Mouse (Mus musculus) CH12.LX (cell line): ENCODE results near the gene Tmem171. TPM values are rescaled to one million over a fixed set of nuclear protein-coding genes. Genes with fewer than 3 reads are reported as not detected.

Source experiments
- DNase-seq: peaks from one replicate; pipeline ENCODE4 v3.0.0-alpha.2; 2013; ENCODE audit errors: extremely low read depth
- H3K27ac ChIP-seq: 2 replicates; pipeline ENCODE4 v1.5.1; 2012; ENCODE audit warnings: low read depth, mild to moderate bottlenecking, control low read depth, moderate library complexity; ENCODE audit not compliant: insufficient read depth
- H3K27me3 ChIP-seq: replicated peaks from 2 replicates; pipeline ENCODE3; 2012; ENCODE audit warnings: inconsistent platforms
- H3K36me3 ChIP-seq, 2 experiments: replicated peaks in 1 of 2; 2 replicates each; pipeline versions ENCODE3 to v1.6.1; 2012; ENCODE audit warnings: inconsistent platforms in 1 of 2, low read length in 1 of 2, mild to moderate bottlenecking in 1 of 2, mixed read lengths in 1 of 2, moderate library complexity in 1 of 2; ENCODE audit not compliant: control insufficient read depth in 1 of 2, insufficient read depth in 1 of 2
- H3K4me1 ChIP-seq, 2 experiments: 2 replicates each; pipeline ENCODE4 v1.6.1; 2012; ENCODE audit warnings: inconsistent platforms in 1 of 2, moderate library complexity in 1 of 2; ENCODE audit not compliant: insufficient read depth in 2 of 2, control insufficient read depth in 1 of 2
- H3K4me2 ChIP-seq: 2 replicates; pipeline ENCODE4 v1.6.1; 2012; ENCODE audit warnings: low read depth, mild to moderate bottlenecking, control low read depth; ENCODE audit not compliant: poor library complexity, insufficient read depth, severe bottlenecking
- H3K4me3 ChIP-seq, 3 experiments: fragments of 150-350 bp in 1 of 3; sonication (generic) in 1 of 3; replicated peaks in 1 of 3; 2 replicates each; pipeline versions ENCODE3 to v1.5.1; 2011 to 2012; ENCODE audit warnings: low read depth in 2 of 3, low read length in 2 of 3, mild to moderate bottlenecking in 2 of 3, moderate library complexity in 2 of 3, control low read depth in 1 of 3, improper control_type of control experiment in 1 of 3, inconsistent platforms in 1 of 3, mixed read lengths in 1 of 3; ENCODE audit not compliant: poor library complexity in 1 of 3
- H3K79me2 ChIP-seq: replicated peaks from 2 replicates; pipeline ENCODE4 v1.6.1; 2012; ENCODE audit warnings: mild to moderate bottlenecking, moderate library complexity; ENCODE audit not compliant: control insufficient read depth, poor library complexity, insufficient read depth, severe bottlenecking; ENCODE audit errors: extremely low read depth
- H3K9ac ChIP-seq: 2 replicates; pipeline ENCODE4 v1.6.1; 2012; ENCODE audit warnings: low read depth, mild to moderate bottlenecking, control low read depth, moderate library complexity; ENCODE audit not compliant: insufficient read depth
- H3K9me3 ChIP-seq: replicated peaks from 2 replicates; pipeline ENCODE3; 2012; ENCODE audit warnings: low read length, inconsistent platforms, mixed read lengths
- BHLHE40 ChIP-seq: IDR thresholded peaks from 2 replicates; pipeline ENCODE4 v1.6.1; 2011; ENCODE audit warnings: mild to moderate bottlenecking, low read depth, low read length, improper control_type of control experiment
- ELF1 ChIP-seq: IDR thresholded peaks from 2 replicates; pipeline ENCODE4 v1.6.1; 2014; ENCODE audit warnings: low read depth, mild to moderate bottlenecking, inconsistent platforms, low read length, improper control_type of control experiment
- EP300 ChIP-seq: IDR thresholded peaks from 2 replicates; pipeline ENCODE4 v1.6.1; 2011; ENCODE audit warnings: low read length, improper control_type of control experiment
- HCFC1 ChIP-seq: IDR thresholded peaks from 2 replicates; pipeline ENCODE4 v1.6.1; 2012; ENCODE audit warnings: low read depth, mild to moderate bottlenecking, inconsistent platforms, low read length, improper control_type of control experiment
- JUND ChIP-seq: conservative IDR thresholded peaks from 2 replicates; pipeline ENCODE4 v1.6.1; 2011; ENCODE audit warnings: low read depth, low read length, improper control_type of control experiment
- KAT2A ChIP-seq: IDR thresholded peaks from 2 replicates; pipeline ENCODE4 v1.6.1; 2012; ENCODE audit warnings: low read length, improper control_type of control experiment, inconsistent platforms; ENCODE audit not compliant: insufficient replicate concordance
- MAX ChIP-seq: IDR thresholded peaks from 2 replicates; pipeline ENCODE4 v1.6.1; 2011; ENCODE audit warnings: low read length, improper control_type of control experiment
- MAZ ChIP-seq: IDR thresholded peaks from 2 replicates; pipeline ENCODE4 v1.6.1; 2012; ENCODE audit warnings: low read depth, mild to moderate bottlenecking, inconsistent platforms, low read length, improper control_type of control experiment, moderate library complexity
- MXI1 ChIP-seq: IDR thresholded peaks from 2 replicates; pipeline ENCODE4 v1.6.1; 2011; ENCODE audit warnings: mild to moderate bottlenecking, low read depth, low read length, improper control_type of control experiment
- NRF1 ChIP-seq: IDR thresholded peaks from 2 replicates; pipeline ENCODE4 v1.6.1; 2014; ENCODE audit warnings: low read depth, mild to moderate bottlenecking, inconsistent platforms, low read length, improper control_type of control experiment, moderate library complexity
- POLR2AphosphoS2 ChIP-seq: IDR thresholded peaks from 2 replicates; pipeline ENCODE4 v1.6.1; 2011; ENCODE audit warnings: low read depth, low read length, improper control_type of control experiment
- RAD21 ChIP-seq: IDR thresholded peaks from 2 replicates; pipeline ENCODE4 v1.6.1; 2011; ENCODE audit warnings: low read depth, mild to moderate bottlenecking, low read length, improper control_type of control experiment, moderate library complexity
- RCOR1 ChIP-seq: conservative IDR thresholded peaks from 2 replicates; pipeline ENCODE4 v1.6.1; 2012; ENCODE audit warnings: low read depth, mild to moderate bottlenecking, inconsistent platforms, low read length, improper control_type of control experiment
- SIN3A ChIP-seq: IDR thresholded peaks from 2 replicates; pipeline ENCODE4 v1.6.1; 2012; ENCODE audit warnings: low read length, improper control_type of control experiment, inconsistent platforms
- SMC3 ChIP-seq: IDR thresholded peaks from 2 replicates; pipeline ENCODE4 v1.6.1; 2011; ENCODE audit warnings: low read depth, low read length, improper control_type of control experiment
- TCF12 ChIP-seq: IDR thresholded peaks from 2 replicates; pipeline ENCODE4 v1.6.1; 2014; ENCODE audit warnings: low read depth, mild to moderate bottlenecking, inconsistent platforms, low read length, improper control_type of control experiment
- USF1 ChIP-seq: IDR thresholded peaks from 2 replicates; pipeline ENCODE4 v1.6.1; 2014; ENCODE audit warnings: low read depth, mild to moderate bottlenecking, inconsistent platforms, low read length, improper control_type of control experiment
- ZC3H11A ChIP-seq: IDR thresholded peaks from 2 replicates; pipeline ENCODE4 v1.6.1; 2012; ENCODE audit warnings: low read depth, mild to moderate bottlenecking, inconsistent platforms, low read length, improper control_type of control experiment
- ZKSCAN1 ChIP-seq: IDR thresholded peaks from 2 replicates; pipeline ENCODE4 v1.6.1; 2012; ENCODE audit warnings: low read depth, inconsistent platforms, low read length, improper control_type of control experiment, borderline replicate concordance
- ZNF384 ChIP-seq: IDR thresholded peaks from 2 replicates; pipeline ENCODE4 v1.6.1; 2012; ENCODE audit warnings: low read depth, low read length, improper control_type of control experiment, inconsistent platforms
- dilution Hi-C: fragments of 300-500 bp; cut with MboI; formaldehyde crosslinking; loops from 2 replicates; pipeline ENCODE4 v1.14.3; 2020; ENCODE audit warnings: low sequenced_read_pairs; ENCODE audit not compliant: extremely low pct_unique_long_range_greater_than_20kb, extremely low pct_ligation_motif_present
- in situ Hi-C: fragments of 300-500 bp; cut with MboI; formaldehyde crosslinking; loops from 3 replicates; pipeline ENCODE4 v1.14.3; 2019; ENCODE audit warnings: low sequenced_read_pairs, low pct_ligation_motif_present, low pct_unique_long_range_greater_than_20kb, mixed read lengths
- polyA plus RNA-seq: library from polyadenylated mRNA; unstranded; fragments of >175 nt; gene quantifications from 2 replicates; pipeline ENCODE4 v1.2.1, GENCODE M21; 2012; ENCODE audit warnings: low read depth; ENCODE audit not compliant: insufficient read length
- total RNA-seq, 2 experiments: library from RNA; depleted of rRNA; stranded (reverse); fragments of 300-350 nt in 1 of 2; fragments of >200 nt in 1 of 2; gene quantifications; 2 replicates each; pipeline ENCODE4 v1.2.3; 2012 to 2014

Tmem171 gene
- total and polyA plus RNA-seq, 3 experiments, result not detected

GRCm38 (mm10) chr13:98636571-98636970 is 58.1 kb downstream of the Tmem171 start:
- H3K27me3 ChIP-seq, result no peaks in the 10 kb centered on the region
- H3K9ac ChIP-seq, result no peak overlapping the region
- TF ChIP-seq KAT2A, result no peak
- TF ChIP-seq POLR2AphosphoS2, result no peak
- TF ChIP-seq SMC3, result no peak
- TF ChIP-seq JUND, result no peak
- TF ChIP-seq HCFC1, result no peak
- TF ChIP-seq USF1, result no peak
- TF ChIP-seq MAX, result no peak
- no peak for TF ChIP-seq BHLHE40
- no peak for TF ChIP-seq MXI1
- TF ChIP-seq RCOR1, result no peak
- no peak for TF ChIP-seq ZC3H11A
- TF ChIP-seq TCF12, result no peak
- TF ChIP-seq EP300, result no peak
- no peak for TF ChIP-seq NRF1
- TF ChIP-seq MAZ, result no peak
- no peak for TF ChIP-seq SIN3A
- no peak for TF ChIP-seq ZKSCAN1
- TF ChIP-seq ZNF384, result no peak
- TF ChIP-seq ELF1, result no peak
- TF ChIP-seq RAD21, result no peak
- H3K27ac ChIP-seq, result no peak overlapping the region
- no peaks in the 10 kb centered on the region for H3K4me1 ChIP-seq
- dilution Hi-C loops, result no loop called here
- no peak overlapping the region for H3K4me2 ChIP-seq
- no peak for DNase-seq
- in situ Hi-C loops, result no loop called here
- H3K79me2 ChIP-seq, result no peaks in the 10 kb centered on the region
- H3K36me3 ChIP-seq, result no peaks in the 10 kb centered on the region
- H3K4me3 ChIP-seq, result no peak overlapping the region
- H3K9me3 ChIP-seq, result peaks cover 7% of the 10 kb centered on the region

Other genes with a start within 250 kb of the Tmem171 start
- gene Gm10320, start 202.8 kb downstream of the Tmem171 start, total RNA-seq (2012; rRNA removed), result 6.1 and 8.0 TPM in 2 replicates
- gene Gm10320, start 202.8 kb downstream of the Tmem171 start, total RNA-seq (2014; rRNA removed), result 11.6 and 13.4 TPM in 2 replicates
- gene Gm10320, start 202.8 kb downstream of the Tmem171 start, polyA plus RNA-seq, result 1.2 and 1.8 TPM in 2 replicates
- not detected in 2 replicates for gene Tmem174, start 57.4 kb downstream of the Tmem171 start, total RNA-seq (2012; rRNA removed)
- gene Tmem174, start 57.4 kb downstream of the Tmem171 start, total RNA-seq (2014; rRNA removed), result not detected in 2 replicates
- gene Tmem174, start 57.4 kb downstream of the Tmem171 start, polyA plus RNA-seq, result not detected in 2 replicates
- gene Fcho2, start 120.6 kb upstream of the Tmem171 start, total RNA-seq (2012; rRNA removed), result 3.0 and 3.2 TPM in 2 replicates
- 5.6 and 6.7 TPM in 2 replicates for gene Fcho2, start 120.6 kb upstream of the Tmem171 start, total RNA-seq (2014; rRNA removed)
- 8.2 and 9.0 TPM in 2 replicates for gene Fcho2, start 120.6 kb upstream of the Tmem171 start, polyA plus RNA-seq
- 93.6 and 111 TPM in 2 replicates for gene Tnpo1, start 231.6 kb upstream of the Tmem171 start, total RNA-seq (2012; rRNA removed)
- gene Tnpo1, start 231.6 kb upstream of the Tmem171 start, total RNA-seq (2014; rRNA removed), result 95.9 and 104 TPM in 2 replicates
- gene Tnpo1, start 231.6 kb upstream of the Tmem171 start, polyA plus RNA-seq, result 90.7 and 105 TPM in 2 replicates